Mouse (Mus musculus) liver, embryonic 14.5 days (tissue): ENCODE measurements at regions not wholly inside any gene's neighbourhood (a gene's known extent, or its start where the extent isn't known, plus 50 kb on each side); places are given as distances from the start of the nearest gene placed in this dataset.

Source experiments
- ATAC-seq: fragments of 200-750 bp; cut with Nextera tagmentation; 2 replicates; pipeline ENCODE4 v1.8.0; 2017; ENCODE audit warnings: moderate number of reproducible peaks, mild to moderate bottlenecking, moderate library complexity; ENCODE audit not compliant: insufficient read depth
- DNase-seq, 3 experiments: peaks; one replicate each; pipeline ENCODE4 v3.0.0-alpha.2; 2012 to 2013; ENCODE audit warnings: low read depth in 3 of 3, low spot score in 3 of 3
- H3K27ac ChIP-seq: fragments of 300-500 bp; sonication (generic); 2 replicates; pipeline ENCODE4 v1.5.1; 2014; ENCODE audit warnings: moderate library complexity, mild to moderate bottlenecking, control low read depth, inconsistent platforms
- H3K27me3 ChIP-seq: fragments of 300-500 bp; sonication (generic); 2 replicates; pipeline ENCODE4 v1.6.1; 2014; ENCODE audit warnings: mild to moderate bottlenecking, low read length, moderate library complexity; ENCODE audit not compliant: control insufficient read depth, insufficient read depth
- H3K36me3 ChIP-seq: fragments of 300-500 bp; sonication (generic); replicated peaks from 2 replicates; pipeline ENCODE4 v1.6.1; 2014; ENCODE audit warnings: low read depth; ENCODE audit not compliant: control insufficient read depth, insufficient read depth
- H3K4me1 ChIP-seq, 2 experiments: fragments of 200-500 bp in 1 of 2; fragments of 300-500 bp in 1 of 2; sonication (generic) in 1 of 2; replicated peaks; 2 replicates each; pipeline ENCODE4 v1.6.1; 2012 to 2014; ENCODE audit warnings: antibody characterized with exemption in 1 of 2, inconsistent platforms in 1 of 2, low read length in 1 of 2; ENCODE audit not compliant: control insufficient read depth in 2 of 2, insufficient read depth in 2 of 2
- H3K4me2 ChIP-seq: fragments of 300-500 bp; sonication (generic); 2 replicates; pipeline ENCODE4 v1.6.1; 2014; ENCODE audit warnings: low read depth, mild to moderate bottlenecking, control low read depth, moderate library complexity
- H3K4me3 ChIP-seq, 2 experiments: fragments of 200-500 bp in 1 of 2; fragments of 300-500 bp in 1 of 2; sonication (generic) in 1 of 2; 2 replicates each; pipeline ENCODE4 v1.5.1; 2012 to 2014; ENCODE audit warnings: low read depth in 2 of 2, low read length in 2 of 2, mild to moderate bottlenecking in 2 of 2, control low read depth in 1 of 2, inconsistent platforms in 1 of 2, moderate library complexity in 1 of 2; ENCODE audit not compliant: insufficient read depth in 1 of 2
- H3K9ac ChIP-seq: fragments of 300-500 bp; sonication (generic); replicated peaks from 2 replicates; pipeline ENCODE4 v1.6.1; 2014; ENCODE audit warnings: mild to moderate bottlenecking, control low read depth, moderate library complexity
- H3K9me3 ChIP-seq: fragments of 300-500 bp; sonication (generic); 2 replicates; pipeline ENCODE4 v1.6.1; 2016; ENCODE audit warnings: low read length, mixed read lengths; ENCODE audit not compliant: control insufficient read depth
- CTCF ChIP-seq: IDR thresholded peaks from 2 replicates; pipeline ENCODE4 v1.5.1; 2016; ENCODE audit warnings: antibody characterized with exemption, low read depth, control low read depth
- EP300 ChIP-seq: IDR thresholded peaks from 2 replicates; pipeline ENCODE4 v1.6.1; 2016; ENCODE audit warnings: antibody characterized with exemption, low read depth
- WGBS: fragments of 180-500 bp; shearing (Covaris S2); extraction: QIAGEN DNeasy Blood & Tissue Kit; methylation state at CpG from one replicate; pipeline ENCODE4 v1.1.7; 2014; ENCODE audit not compliant: insufficient replicate concordance; 5-methylcytosine and 5-hydroxymethylcytosine counted together

DNA sequence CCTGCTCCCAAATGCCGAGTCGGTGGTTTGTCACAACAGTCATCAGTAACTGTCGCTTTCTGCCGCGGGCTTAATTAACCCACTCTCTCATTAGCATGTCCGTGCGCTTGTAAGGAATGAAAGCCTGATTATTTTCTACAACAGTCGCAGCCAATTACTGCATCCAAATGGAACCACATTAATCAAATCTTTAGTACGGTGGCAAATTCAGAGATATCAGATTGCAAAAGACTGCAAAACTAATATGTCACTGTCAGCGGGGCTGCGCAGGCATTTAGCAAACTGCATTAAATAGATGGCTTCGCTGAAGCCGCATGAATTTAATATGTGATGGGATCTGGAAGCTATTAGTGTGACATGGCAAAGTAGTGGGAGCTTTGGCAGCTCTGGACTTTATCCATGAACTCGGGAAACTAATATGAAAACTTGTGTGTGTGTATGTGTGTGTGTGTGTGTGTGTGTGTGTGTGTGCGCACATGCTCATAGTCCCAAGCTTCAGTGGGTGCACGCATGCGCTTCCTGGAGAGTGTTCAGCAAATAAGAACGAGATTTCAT, 299.5 kb upstream of the Zfp703 start:
- WGBS = 76% methylated on average over 18 of the region's 18 CpGs
- no peak overlapping the region for H3K4me2 ChIP-seq
- no peak overlapping the region for H3K4me3 ChIP-seq
- no peaks in the 10 kb centered on the region for H3K4me1 ChIP-seq
- no peak for ATAC-seq
- no peaks in the 10 kb centered on the region for H3K9me3 ChIP-seq
- H3K27ac ChIP-seq = no peak overlapping the region
- no peaks in the 10 kb centered on the region for H3K36me3 ChIP-seq
- DNase-seq = no peak
- TF ChIP-seq EP300 (no peak), CTCF (no peak)
- no peak overlapping the region for H3K9ac ChIP-seq
- H3K27me3 ChIP-seq = no peaks in the 10 kb centered on the region

DNA sequence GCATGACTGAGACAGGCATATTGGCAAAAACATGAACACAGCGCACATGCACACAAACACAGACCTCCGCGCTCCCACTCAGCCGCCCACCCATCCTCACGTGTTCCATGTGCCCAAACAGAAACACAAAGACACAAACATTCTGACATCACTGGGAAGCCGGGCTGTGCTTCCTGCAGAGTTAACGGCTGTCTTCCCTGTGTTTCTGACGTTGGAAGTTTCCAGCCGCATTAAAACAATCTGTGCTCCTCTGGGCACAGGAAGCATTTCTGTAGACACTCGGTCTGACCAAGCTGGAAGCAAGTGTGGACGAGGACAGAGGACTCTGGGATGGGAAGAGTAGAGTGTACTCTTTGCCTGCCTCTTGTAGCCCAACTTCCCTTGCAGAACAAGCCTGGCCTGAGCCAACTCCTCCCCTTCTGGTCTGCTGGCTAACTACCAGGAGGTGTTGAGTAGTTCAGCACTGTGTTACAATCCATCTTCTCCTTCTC, 296.2 kb upstream of the Zfp703 start:
- H3K4me2 ChIP-seq = no peak overlapping the region
- no peak overlapping the region for H3K9ac ChIP-seq
- no peaks in the 10 kb centered on the region for H3K36me3 ChIP-seq
- no peak for TF ChIP-seq CTCF
- no peak for TF ChIP-seq EP300
- ATAC-seq (no peak), DNase-seq (no peak)
- H3K27ac ChIP-seq = no peak overlapping the region
- no peaks in the 10 kb centered on the region for H3K4me1 ChIP-seq
- no peaks in the 10 kb centered on the region for H3K27me3 ChIP-seq
- no peak overlapping the region for H3K4me3 ChIP-seq
- 50% methylated on average over 11 of the region's 11 CpGs for WGBS
- no peaks in the 10 kb centered on the region for H3K9me3 ChIP-seq

DNA sequence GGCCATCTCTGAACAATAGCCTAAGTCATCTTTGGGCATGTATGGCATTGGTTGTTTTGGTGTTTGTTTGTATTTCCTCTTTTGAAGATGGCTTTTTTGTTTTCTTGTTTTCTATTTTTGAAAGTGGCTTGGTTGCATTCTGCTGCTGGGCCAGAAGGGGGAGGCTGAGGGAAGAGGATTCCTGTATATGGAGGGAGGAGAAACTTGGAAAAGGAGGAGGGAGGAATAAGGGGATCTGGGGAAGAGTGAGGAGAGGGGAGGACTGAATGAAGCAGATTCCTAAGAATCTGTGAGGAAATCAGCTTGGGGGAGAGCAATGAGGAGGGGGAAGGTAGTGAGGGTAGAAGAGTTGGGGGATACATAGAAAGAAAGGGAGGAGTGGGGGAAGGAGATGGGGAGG, 290.0 kb upstream of the Zfp703 start:
- no peak overlapping the region for H3K9ac ChIP-seq
- peak; percentile 30; the same call in 1 of the 2 replicates for TF ChIP-seq CTCF
- TF ChIP-seq EP300 = no peak
- no peaks in the 10 kb centered on the region for H3K36me3 ChIP-seq
- no peak overlapping the region for H3K4me2 ChIP-seq
- DNase-seq (no peak), ATAC-seq (no peak)
- no peak overlapping the region for H3K4me3 ChIP-seq
- no peak overlapping the region for H3K27ac ChIP-seq
- no peaks in the 10 kb centered on the region for H3K9me3 ChIP-seq
- H3K27me3 ChIP-seq = no peaks in the 10 kb centered on the region
- no peaks in the 10 kb centered on the region for H3K4me1 ChIP-seq

DNA sequence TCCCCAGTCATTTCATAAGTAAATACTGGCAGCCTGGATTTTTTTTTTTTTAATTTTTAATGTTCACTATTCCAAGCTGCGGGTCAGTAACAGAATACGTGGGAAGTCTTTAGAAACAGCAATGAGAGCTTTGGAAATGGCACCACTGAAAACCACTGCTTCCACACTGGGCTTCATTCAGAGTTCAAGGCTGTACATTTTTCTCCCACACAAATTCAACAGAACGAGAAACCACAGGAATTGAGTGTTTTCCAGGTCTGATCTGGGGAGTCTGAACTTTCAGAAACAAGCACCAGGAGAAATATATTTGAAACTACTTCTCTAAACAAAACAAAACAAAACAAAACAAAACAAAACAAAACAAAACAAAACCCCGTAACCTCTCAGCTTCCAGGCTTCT, 289.1 kb upstream of the Zfp703 start:
- Histone ChIP-seq H3K27me3 (no peaks in the 10 kb centered on the region), H3K9ac (no peak overlapping the region), H3K9me3 (no peaks in the 10 kb centered on the region), H3K4me3 (no peak overlapping the region), H3K4me1 (no peaks in the 10 kb centered on the region), H3K4me2 (no peak overlapping the region), H3K27ac (no peak overlapping the region), H3K36me3 (no peaks in the 10 kb centered on the region)
- 53% methylated on average over 4 of the region's 4 CpGs for WGBS
- no peak for DNase-seq
- ATAC-seq = no peak
- TF ChIP-seq CTCF (no peak), EP300 (no peak)

DNA sequence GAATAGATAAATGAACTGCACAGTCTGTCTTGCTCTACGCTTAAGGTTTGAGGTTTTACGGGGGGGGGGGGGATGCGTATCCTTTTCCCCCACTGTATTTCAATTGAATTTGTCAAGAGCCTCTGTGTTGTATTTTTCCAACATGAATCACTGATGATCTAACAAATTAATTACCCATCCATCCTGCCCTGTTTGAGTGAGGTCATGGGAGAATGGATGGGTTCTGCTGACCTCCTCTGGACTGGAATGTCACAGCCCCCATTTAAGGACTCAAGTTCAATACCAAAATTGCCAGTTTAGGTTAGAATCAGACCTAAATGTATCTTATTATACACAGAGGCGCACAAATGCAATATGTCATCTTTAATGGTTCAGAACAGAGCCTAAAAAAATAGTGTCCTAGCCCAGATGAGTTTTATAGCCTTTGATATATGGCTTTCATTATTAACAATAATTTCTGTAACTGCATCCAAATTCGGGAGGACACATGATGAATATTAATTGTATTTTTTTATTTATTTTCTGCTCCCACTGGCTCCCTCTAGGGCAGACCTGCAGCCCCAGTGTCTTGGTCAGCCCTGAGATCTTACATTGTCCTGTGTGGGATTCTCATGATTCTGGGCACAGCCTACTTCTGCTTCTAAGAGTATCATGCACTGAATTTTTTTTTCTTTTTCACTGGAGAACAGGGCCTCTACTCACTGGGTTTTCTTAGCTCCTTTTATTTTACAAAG, 288.2 kb upstream of the Zfp703 start:
- Histone ChIP-seq H3K27me3 (no peaks in the 10 kb centered on the region), H3K27ac (no peak overlapping the region), H3K36me3 (no peaks in the 10 kb centered on the region), H3K4me1 (no peaks in the 10 kb centered on the region), H3K4me3 (no peak overlapping the region), H3K9ac (no peak overlapping the region), H3K4me2 (no peak overlapping the region), H3K9me3 (no peaks in the 10 kb centered on the region)
- WGBS = 49% methylated on average over 5 of the region's 5 CpGs
- ATAC-seq (no peak), DNase-seq (no peak)
- TF ChIP-seq CTCF (no peak), EP300 (no peak)
